Mouse (Mus musculus) cerebellum, adult 2 months (tissue): Measurements from ENCODE around the gene Myh6. TPM values are rescaled to one million over a fixed set of nuclear protein-coding genes. Genes with fewer than 3 reads are reported as not detected.

Experiments
- DNase-seq, 2 experiments: peaks; one replicate each; pipeline ENCODE4 v3.0.0; 2021
- H3K27ac ChIP-seq: fragments of 200-500 bp; 2 replicates; pipeline ENCODE4 v1.5.1; 2012; ENCODE audit warnings: low read length, control low read depth, inconsistent platforms; ENCODE audit not compliant: insufficient read depth
- H3K27me3 ChIP-seq: fragments of 200-500 bp; 2 replicates; pipeline ENCODE4 v1.6.1; 2012; ENCODE audit warnings: inconsistent platforms, mild to moderate bottlenecking, low read length, moderate library complexity; ENCODE audit not compliant: control insufficient read depth, insufficient read depth
- H3K4me1 ChIP-seq: fragments of 200-500 bp; 2 replicates; pipeline ENCODE4 v1.6.1; 2011; ENCODE audit warnings: low read length; ENCODE audit not compliant: control insufficient read depth, insufficient read depth
- H3K4me3 ChIP-seq: fragments of 200-500 bp; replicated peaks from 2 replicates; pipeline ENCODE3; 2011; ENCODE audit warnings: mild to moderate bottlenecking, low read depth, low read length, control low read depth; ENCODE audit not compliant: insufficient read depth
- CTCF ChIP-seq: fragments of 200-500 bp; IDR thresholded peaks from 2 replicates; pipeline ENCODE4 v1.5.1; 2011; ENCODE audit warnings: low read depth, mild to moderate bottlenecking, control low read depth, low read length, moderate library complexity, borderline replicate concordance; ENCODE audit not compliant: insufficient read depth
- POLR2A ChIP-seq: fragments of 200-500 bp; IDR thresholded peaks from 2 replicates; pipeline ENCODE4 v1.6.1; 2011; ENCODE audit warnings: low read length, control low read depth, borderline replicate concordance; ENCODE audit not compliant: insufficient read depth
- WGBS: fragments of 180-500 bp; shearing (Covaris S2); methylation state at CpG from one replicate; pipeline ENCODE4 v1.1.7; 2018; 5-methylcytosine and 5-hydroxymethylcytosine counted together
- polyA plus RNA-seq: library from polyadenylated mRNA; depleted of rRNA; stranded (reverse); fragments of >200 nt; gene quantifications from 2 replicates; pipeline ENCODE4 v1.2.3, GENCODE M21; 2012; rRNA removed

Myh6 gene
- polyA plus RNA-seq, 1 experiment = 0.10 TPM

- H3K4me3 ChIP-seq = peak overlapping the region; percentile 50
- no peak for TF ChIP-seq CTCF
- peak; percentile 54; the same call in 1 of the 2 replicates for TF ChIP-seq POLR2A
- 1% methylated on average over 38 of the region's 38 CpGs for WGBS
Measured at GRCm38 (mm10) chr14:54893651-54894181, 73.0 kb downstream of the Myh6 start.

GRCm38 (mm10) chr14:54892200-54892599 lies 74.5 kb downstream of the Myh6 start, which contains the start of gene Pabpn1:
Gene Pabpn1, plus strand, starts transcription at chr14:54892500.
- TF ChIP-seq POLR2A = no peak
- no peak for TF ChIP-seq CTCF
- no peak for DNase-seq
- WGBS = 94% methylated on average over 3 of the region's 3 CpGs
- H3K4me1 ChIP-seq = no peaks in the 10 kb centered on the region
- no peak within 1 kb of the TSS for H3K27ac ChIP-seq
- no peaks in the 10 kb centered on the region for H3K27me3 ChIP-seq
- H3K4me3 ChIP-seq = peak within 1 kb of the TSS; percentile 50

More at GRCm38 (mm10) chr14:54893651-54894181, 73.0 kb downstream of the Myh6 start:
- Histone ChIP-seq H3K27ac (no peak overlapping the region), H3K27me3 (no peaks in the 10 kb centered on the region), H3K4me1 (no peaks in the 10 kb centered on the region)
- DNase-seq = peak; percentile 99 to 100

Other genes with a start within 250 kb of the Myh6 start
- 37.1 and 41.6 TPM in 2 replicates for gene Slc7a8, start 185.0 kb downstream of the Myh6 start, polyA plus RNA-seq
- gene Rnf212b, start 152.8 kb downstream of the Myh6 start, polyA plus RNA-seq = not detected in 2 replicates
- 12.0 and 12.4 TPM in 2 replicates for gene Homez, start 96.0 kb downstream of the Myh6 start, polyA plus RNA-seq
- 21.6 and 22.1 TPM in 2 replicates for gene Ppp1r3e, start 89.4 kb downstream of the Myh6 start, polyA plus RNA-seq
- gene Bcl2l2, start 83.5 kb downstream of the Myh6 start, polyA plus RNA-seq = 113 TPM in 2 replicates
- gene Gm20521, start 83.5 kb downstream of the Myh6 start, polyA plus RNA-seq = 0.34 TPM in 1 of 2 replicates, not detected in the other
- gene Pabpn1, start 74.4 kb downstream of the Myh6 start, polyA plus RNA-seq = 413 and 433 TPM in 2 replicates
- gene Slc22a17, start 53.8 kb downstream of the Myh6 start, polyA plus RNA-seq = 687 and 690 TPM in 2 replicates
- 9.9 and 11.2 TPM in 2 replicates for gene Efs, start 40.8 kb downstream of the Myh6 start, polyA plus RNA-seq
- 0.26 and 0.43 TPM in 2 replicates for gene Il25, start 34.2 kb downstream of the Myh6 start, polyA plus RNA-seq
- 215 and 237 TPM in 2 replicates for gene Cmtm5, start 30.7 kb downstream of the Myh6 start, polyA plus RNA-seq
- gene Gm17428, start 10.0 kb upstream of the Myh6 start, polyA plus RNA-seq = not detected in 2 replicates
- gene Myh7, start 27.7 kb upstream of the Myh6 start, polyA plus RNA-seq = 4.4 and 6.9 TPM in 2 replicates
- gene Ngdn, start 48.5 kb upstream of the Myh6 start, polyA plus RNA-seq = 49.4 and 50.4 TPM in 2 replicates
- gene Zfhx2, start 125.4 kb upstream of the Myh6 start, polyA plus RNA-seq = 10.7 and 11.0 TPM in 2 replicates
- gene Thtpa, start 127.9 kb upstream of the Myh6 start, polyA plus RNA-seq = 12.8 and 13.8 TPM in 2 replicates
- 18.6 and 19.1 TPM in 2 replicates for gene Ap1g2, start 139.7 kb upstream of the Myh6 start, polyA plus RNA-seq
- 204 and 227 TPM in 2 replicates for gene Jph4, start 150.0 kb upstream of the Myh6 start, polyA plus RNA-seq